Mouse (Mus musculus) bone marrow macrophage, adult 2 months (primary cell): ENCODE data around the gene Fhit. TPM values are rescaled to one million over a fixed set of nuclear protein-coding genes. Genes with fewer than 3 reads are reported as not detected.

Experiments
- H3K27ac ChIP-seq: 2 replicates; pipeline ENCODE4 v1.5.1; 2012; ENCODE audit warnings: low read depth, low read length; ENCODE audit not compliant: insufficient read depth
- H3K4me1 ChIP-seq: 2 replicates; pipeline ENCODE4 v1.6.1; 2012; ENCODE audit warnings: low read length; ENCODE audit not compliant: control insufficient read depth, insufficient read depth
- H3K4me3 ChIP-seq: 2 replicates; pipeline ENCODE4 v1.5.1; 2012; ENCODE audit warnings: mild to moderate bottlenecking, low read length, moderate library complexity; ENCODE audit not compliant: insufficient read depth
- CTCF ChIP-seq: IDR thresholded peaks from 2 replicates; pipeline ENCODE4 v1.5.1; 2012; ENCODE audit warnings: low read depth, mild to moderate bottlenecking, low read length, moderate library complexity
- POLR2A ChIP-seq: IDR thresholded peaks from 2 replicates; pipeline ENCODE4 v1.6.1; 2012; ENCODE audit warnings: mild to moderate bottlenecking, low read depth, low read length, borderline replicate concordance
- polyA plus RNA-seq: library from polyadenylated mRNA; stranded (reverse); fragments of >200 nt; gene quantifications from 2 replicates; pipeline ENCODE4 v1.2.4, GENCODE M21; 2012; ENCODE audit not compliant: missing spikeins, insufficient read depth, insufficient read length

The Fhit gene
- polyA plus RNA-seq, 1 experiment: 3.4 TPM

GRCm38 (mm10) chr14:10409306-10409962, 752.4 kb downstream of the Fhit start:
- Histone ChIP-seq H3K4me1 (no peaks in the 10 kb centered on the region), H3K4me3 (no peak overlapping the region), H3K27ac (no peak overlapping the region)
- no peak for TF ChIP-seq POLR2A

- H3K4me3 ChIP-seq: no peak overlapping the region
- 0 out of 2 replicates have a peak, but pooled peaks cover 2% of the 10 kb centered on the region for H3K4me1 ChIP-seq
- TF ChIP-seq CTCF (no peak), POLR2A (no peak)
- H3K27ac ChIP-seq: no peak overlapping the region
Measured at GRCm38 (mm10) chr14:10405346-10405745, 756.5 kb downstream of the Fhit start.

- peaks cover 11% of the 10 kb centered on the region for H3K4me1 ChIP-seq
- no peak overlapping the region for H3K4me3 ChIP-seq
- no peak overlapping the region for H3K27ac ChIP-seq
- TF ChIP-seq POLR2A: no peak
Measured at GRCm38 (mm10) chr14:10367783-10368680, 793.8 kb downstream of the Fhit start.

GRCm38 (mm10) chr14:10366808-10367207, 795.0 kb downstream of the Fhit start:
- Histone ChIP-seq H3K4me3 (no peak overlapping the region), H3K27ac (no peak overlapping the region), H3K4me1 (peaks cover 11% of the 10 kb centered on the region)
- TF ChIP-seq CTCF: no peak
- no peak for TF ChIP-seq POLR2A

GRCm38 (mm10) chr14:10364281-10364680, 797.6 kb downstream of the Fhit start:
- peaks cover 11% of the 10 kb centered on the region for H3K4me1 ChIP-seq
- H3K4me3 ChIP-seq: no peak overlapping the region
- no peak overlapping the region for H3K27ac ChIP-seq
- TF ChIP-seq CTCF: no peak
- no peak for TF ChIP-seq POLR2A

- peaks cover 5% of the 10 kb centered on the region for H3K4me1 ChIP-seq
- H3K27ac ChIP-seq: no peak overlapping the region
- TF ChIP-seq POLR2A (no peak), CTCF (no peak)
- H3K4me3 ChIP-seq: no peak overlapping the region
Measured at GRCm38 (mm10) chr14:10363306-10363705, 798.5 kb downstream of the Fhit start.

GRCm38 (mm10) chr14:10345905-10346304, 815.9 kb downstream of the Fhit start:
- Histone ChIP-seq H3K4me3 (no peak overlapping the region), H3K27ac (no peak overlapping the region), H3K4me1 (no peaks in the 10 kb centered on the region)
- TF ChIP-seq CTCF (no peak), POLR2A (no peak)

- Histone ChIP-seq H3K4me3 (no peak overlapping the region), H3K27ac (no peak overlapping the region), H3K4me1 (no peaks in the 10 kb centered on the region)
- no peak for TF ChIP-seq POLR2A
- no peak for TF ChIP-seq CTCF
Measured at GRCm38 (mm10) chr14:10344064-10344463, 817.8 kb downstream of the Fhit start.

- Histone ChIP-seq H3K4me1 (peaks cover 4% of the 10 kb centered on the region), H3K27ac (no peak overlapping the region), H3K4me3 (no peak overlapping the region)
- TF ChIP-seq CTCF (no peak), POLR2A (no peak)
Measured at GRCm38 (mm10) chr14:10316764-10317163, 845.1 kb downstream of the Fhit start.

GRCm38 (mm10) chr14:10312190-10312589, 849.6 kb downstream of the Fhit start:
- H3K27ac ChIP-seq: no peak overlapping the region
- peaks cover 2% of the 10 kb centered on the region for H3K4me1 ChIP-seq
- no peak overlapping the region for H3K4me3 ChIP-seq
- TF ChIP-seq POLR2A (no peak), CTCF (no peak)

GRCm38 (mm10) chr14:10305286-10305685, 856.5 kb downstream of the Fhit start:
- Histone ChIP-seq H3K4me1 (peaks cover 2% of the 10 kb centered on the region; the same call in 1 of the 2 replicates), H3K4me3 (no peak overlapping the region), H3K27ac (no peak overlapping the region)
- no peak for TF ChIP-seq CTCF
- no peak for TF ChIP-seq POLR2A
